Mouse (Mus musculus) olfactory bulb, adult 2 months (tissue): Measurements from ENCODE around the gene Gm42421. TPM values are rescaled to one million over a fixed set of nuclear protein-coding genes. Genes with fewer than 3 reads are reported as not detected.

Experiments
- H3K27ac ChIP-seq: fragments of 200-500 bp; 2 replicates; pipeline ENCODE4 v1.5.1; 2012; ENCODE audit warnings: low read depth, low read length; ENCODE audit not compliant: insufficient read depth
- H3K4me1 ChIP-seq: fragments of 200-500 bp; 2 replicates; pipeline ENCODE4 v1.6.1; 2012; ENCODE audit warnings: low read length; ENCODE audit not compliant: control insufficient read depth, insufficient read depth
- H3K4me3 ChIP-seq: fragments of 200-500 bp; 2 replicates; pipeline ENCODE4 v1.5.1; 2012; ENCODE audit warnings: mild to moderate bottlenecking, low read depth, low read length, moderate library complexity; ENCODE audit not compliant: insufficient read depth
- CTCF ChIP-seq: fragments of 200-500 bp; IDR thresholded peaks from 2 replicates; pipeline ENCODE4 v1.5.1; 2012; ENCODE audit warnings: low read depth, mild to moderate bottlenecking, low read length, moderate library complexity; ENCODE audit not compliant: insufficient read depth
- POLR2A ChIP-seq: fragments of 200-500 bp; IDR thresholded peaks from 2 replicates; pipeline ENCODE4 v1.6.1; 2012; ENCODE audit warnings: mild to moderate bottlenecking, low read depth, low read length, moderate library complexity; ENCODE audit not compliant: insufficient read depth
- WGBS: fragments of 180-500 bp; shearing (Covaris S2); methylation state at CpG from one replicate; pipeline ENCODE4 v1.1.7; 2018; 5-methylcytosine and 5-hydroxymethylcytosine counted together
- polyA plus RNA-seq: library from polyadenylated mRNA; stranded (reverse); fragments of >200 nt; gene quantifications from 2 replicates; pipeline ENCODE4 v1.2.4, GENCODE M21; 2012; ENCODE audit warnings: low replicate concordance; ENCODE audit not compliant: missing spikeins, insufficient read depth, insufficient read length

Gm42421 gene
- polyA plus RNA-seq, 1 experiment = not detected

GRCm38 (mm10) chr5:143961176-143961575 lies 33.2 kb downstream of the Gm42421 start:
- Histone ChIP-seq H3K27ac (no peak overlapping the region), H3K4me3 (no peak overlapping the region), H3K4me1 (no peaks in the 10 kb centered on the region)
- TF ChIP-seq CTCF (no peak), POLR2A (no peak)
- WGBS = 94% methylated on average over 8 of the region's 8 CpGs

- Histone ChIP-seq H3K4me3 (no peak overlapping the region), H3K27ac (no peak overlapping the region), H3K4me1 (no peaks in the 10 kb centered on the region)
- TF ChIP-seq POLR2A = no peak
- TF ChIP-seq CTCF = no peak
- WGBS = 88% methylated on average over 12 of the region's 12 CpGs
These were observed 37.8 kb downstream of the Gm42421 start for GRCm38 (mm10) chr5:143965586-143966345.

DNA sequence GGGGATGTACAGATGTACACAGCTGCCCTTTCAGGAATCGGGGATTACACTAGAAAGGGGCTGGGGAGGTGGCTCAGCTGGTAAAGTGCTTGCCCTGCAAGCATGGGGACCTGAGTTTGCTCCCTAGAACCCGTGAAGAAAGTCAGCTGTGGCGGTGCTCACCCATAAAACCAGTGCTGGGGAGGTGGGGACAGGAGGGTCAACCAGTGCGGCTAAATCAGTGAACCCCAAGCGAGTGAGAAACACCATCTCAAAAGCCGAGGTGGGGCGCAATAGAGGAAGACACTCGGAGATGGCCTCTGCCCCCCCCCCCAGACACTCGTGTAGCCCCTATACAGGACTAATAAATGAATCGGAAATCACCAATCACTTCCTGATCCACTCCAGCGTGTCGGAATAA lies 38.7 kb downstream of the Gm42421 start:
- 94% methylated on average over 12 of the region's 12 CpGs for WGBS
- no peak overlapping the region for H3K27ac ChIP-seq
- no peak for TF ChIP-seq POLR2A
- TF ChIP-seq CTCF = no peak
- no peaks in the 10 kb centered on the region for H3K4me1 ChIP-seq
- no peak overlapping the region for H3K4me3 ChIP-seq

DNA sequence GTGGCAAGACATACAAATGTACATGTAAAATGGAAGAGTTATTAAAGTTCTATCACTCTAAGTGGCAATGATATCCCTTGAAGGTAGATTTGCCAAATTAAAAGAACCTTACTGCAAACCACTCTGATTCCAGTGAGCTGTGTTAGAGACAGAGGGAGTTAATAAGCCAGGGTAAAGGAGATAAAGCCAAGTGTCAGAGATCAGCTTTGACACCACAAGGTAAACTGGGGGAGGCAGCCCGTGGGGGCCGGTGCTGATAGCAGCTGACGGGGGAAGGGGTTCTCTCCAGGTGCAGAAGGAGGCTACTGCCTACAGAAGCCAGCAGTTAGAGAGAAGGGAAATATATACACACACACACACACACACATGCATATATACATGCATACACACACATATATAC lies 44.7 kb downstream of the Gm42421 start:
- no peak overlapping the region for H3K27ac ChIP-seq
- no peaks in the 10 kb centered on the region for H3K4me1 ChIP-seq
- no peak overlapping the region for H3K4me3 ChIP-seq
- 61% methylated on average over 3 of the region's 3 CpGs for whole genome bisulfite sequencing
- no peak for TF ChIP-seq CTCF

- 50% methylated on average over 4 of the region's 4 CpGs for WGBS
- Histone ChIP-seq H3K4me3 (no peak overlapping the region), H3K4me1 (no peaks in the 10 kb centered on the region), H3K27ac (no peak overlapping the region)
- TF ChIP-seq POLR2A (no peak), CTCF (peak; percentile 95)
These were observed 47.1 kb downstream of the Gm42421 start for GRCm38 (mm10) chr5:143974931-143975630.

DNA sequence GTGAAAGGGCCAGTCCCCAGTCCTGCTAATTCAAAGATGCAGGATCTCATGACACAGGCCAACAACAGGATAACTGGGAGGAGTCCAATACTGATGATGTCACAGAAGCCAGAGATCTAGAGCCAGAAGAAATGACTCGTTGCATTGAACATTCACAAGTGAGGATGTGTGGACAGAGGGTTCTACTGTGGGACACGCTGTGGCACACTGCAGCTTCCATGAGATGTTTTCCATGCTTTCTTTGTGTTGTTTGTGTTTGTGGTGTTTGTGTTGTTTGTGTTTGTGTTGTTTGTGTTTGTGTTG lies 47.6 kb downstream of the Gm42421 start:
- TF ChIP-seq CTCF = no peak
- TF ChIP-seq POLR2A = no peak
- Histone ChIP-seq H3K27ac (no peak overlapping the region), H3K4me1 (no peaks in the 10 kb centered on the region), H3K4me3 (no peak overlapping the region)
- 33% methylated on average over 2 of the region's 2 CpGs for WGBS

GRCm38 (mm10) chr5:143976232-143976631 lies 48.3 kb downstream of the Gm42421 start:
- Histone ChIP-seq H3K4me3 (no peak overlapping the region), H3K4me1 (0 out of 2 replicates have a peak, but pooled peaks cover 3% of the 10 kb centered on the region), H3K27ac (no peak overlapping the region)
- WGBS = 90% methylated on average over 11 of the region's 11 CpGs
- TF ChIP-seq CTCF = no peak
- TF ChIP-seq POLR2A = no peak

DNA sequence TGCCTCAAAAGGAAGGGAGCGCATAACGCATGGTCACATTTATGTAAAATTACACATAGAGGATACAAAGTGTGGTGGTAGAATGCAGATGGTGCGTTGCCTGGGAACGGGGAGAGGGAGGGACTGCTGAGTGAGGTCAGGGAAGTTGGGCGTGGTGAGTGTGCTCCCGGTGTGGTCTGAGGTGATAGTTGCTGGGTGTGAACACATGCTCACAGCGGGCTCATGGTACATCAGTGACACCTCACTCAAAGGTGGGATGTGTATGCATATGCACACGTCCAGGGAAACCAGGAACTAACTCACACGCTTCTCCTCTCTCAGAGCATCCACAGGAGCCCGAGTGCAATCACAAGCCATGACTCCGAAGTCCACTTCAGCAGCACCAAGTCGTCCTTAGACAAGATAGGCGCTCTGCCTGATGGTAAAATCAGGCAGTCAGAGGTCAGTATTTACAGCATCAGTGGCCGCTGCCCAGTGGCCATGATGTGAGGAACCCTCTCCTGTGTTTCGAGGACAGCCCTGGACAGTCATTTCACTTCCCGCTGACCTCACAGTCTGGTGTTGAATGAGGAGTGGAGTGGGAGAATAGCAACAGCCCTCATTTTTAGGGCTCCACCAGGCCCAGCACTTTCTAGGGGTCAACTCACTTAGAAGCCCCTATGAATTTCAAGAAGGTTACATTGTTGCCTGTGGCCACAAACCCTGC lies 48.9 kb downstream of the Gm42421 start:
- H3K27ac ChIP-seq = no peak overlapping the region
- H3K4me1 ChIP-seq = 0 out of 2 replicates have a peak, but pooled peaks cover 3% of the 10 kb centered on the region
- WGBS = 85% methylated on average over 16 of the region's 16 CpGs
- no peak for TF ChIP-seq POLR2A
- no peak for TF ChIP-seq CTCF
- no peak overlapping the region for H3K4me3 ChIP-seq

DNA sequence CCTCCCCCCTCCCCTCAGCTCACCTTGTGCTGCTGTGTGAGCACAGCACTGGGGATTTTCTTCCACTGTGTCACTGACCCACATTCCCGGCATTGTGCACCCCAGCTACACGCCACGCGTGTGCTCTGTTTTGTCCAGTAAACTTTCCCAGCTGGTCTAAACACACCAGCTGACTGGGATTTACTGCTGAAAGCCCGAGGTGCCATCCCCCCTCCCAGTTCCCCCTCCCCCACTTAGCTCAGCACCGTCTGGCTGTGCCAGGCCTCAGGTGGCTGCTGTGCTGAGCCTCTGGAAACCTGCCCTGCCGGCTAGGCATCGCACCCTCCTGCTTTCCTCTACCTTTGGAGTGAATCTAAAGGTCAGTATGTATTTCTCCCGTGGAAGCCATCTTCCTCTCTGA lies 52.9 kb downstream of the Gm42421 start:
- no peak overlapping the region for H3K4me3 ChIP-seq
- TF ChIP-seq CTCF (no peak), POLR2A (no peak)
- WGBS = 22% methylated on average over 9 of the region's 9 CpGs
- no peak overlapping the region for H3K27ac ChIP-seq
- H3K4me1 ChIP-seq = 0 out of 2 replicates have a peak, but pooled peaks cover 3% of the 10 kb centered on the region
